Mouse (Mus musculus): ENCODE measurements around the gene Mark1. TPM values are rescaled to one million over a fixed set of nuclear protein-coding genes. Genes with fewer than 3 reads are reported as not detected.

The Mark1 gene
- total and polyA plus RNA-seq, 2 experiments from 2014 or later = 14.3 to 78.2 TPM

DNA sequence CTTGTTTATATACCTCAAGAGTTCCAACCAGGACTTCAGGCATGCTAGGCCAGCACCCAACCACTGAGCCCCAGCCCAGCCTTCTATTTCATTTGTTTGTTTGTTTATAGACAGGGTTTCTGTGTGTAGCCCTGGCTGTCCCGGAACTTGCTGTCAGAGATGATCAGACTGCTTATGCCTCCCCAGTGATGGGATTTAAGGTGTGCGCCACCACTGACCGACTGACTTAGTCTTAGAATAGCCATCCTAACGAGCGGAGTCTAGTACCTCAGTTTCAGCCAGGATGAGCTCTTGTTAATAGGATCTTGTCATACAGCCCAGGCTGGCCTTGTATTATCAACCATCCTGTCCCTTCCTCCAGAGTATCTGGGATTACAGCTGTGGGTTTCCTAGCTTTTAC is 118.2 kb downstream of the Mark1 start:
- TF ChIP-seq CTCF (IDR thresholded peaks at IDR 0.05; ENCODE audit: low read depth) = no peak

DNA sequence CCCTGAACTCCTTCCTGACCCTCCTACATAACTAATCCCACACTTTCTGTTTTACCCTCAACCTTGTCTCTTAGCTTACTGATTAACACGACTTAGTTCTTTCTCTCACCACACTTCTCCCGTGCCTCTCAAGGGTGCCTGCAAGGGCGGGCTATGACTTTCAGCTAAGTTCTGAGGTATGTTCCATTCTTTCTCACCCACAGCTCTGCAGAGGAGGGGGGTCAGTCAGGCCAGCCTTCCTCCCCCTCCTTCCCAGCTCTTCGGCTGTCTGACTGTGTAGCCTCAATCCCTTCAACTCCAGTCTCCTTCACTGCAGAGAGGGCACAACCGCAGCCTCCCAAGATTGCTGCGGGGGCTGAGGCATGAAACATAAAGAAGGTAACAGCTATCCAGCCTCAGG is 120.5 kb downstream of the Mark1 start:
- Histone ChIP-seq H3K27me3 (ENCODE audit: insufficient read depth, low read length) (peaks cover 21% of the 10 kb centered on the region), H3K9me3 (ENCODE audit: low read length) (no peaks in the 10 kb centered on the region), H3K4me3 (ENCODE audit: low read depth, low read length) (no peak overlapping the region), H3K27ac (ENCODE audit: low read depth, low read length) (no peak overlapping the region), H3K4me1 (ENCODE audit: insufficient read depth) (0 out of 2 replicates have a peak, but pooled peaks cover 4% of the 10 kb centered on the region), H3K36me3 (ENCODE audit: insufficient read depth) (no peaks in the 10 kb centered on the region), H3K4me2 (ENCODE audit: low read depth) (no peak overlapping the region), H3K9ac (no peak overlapping the region)
- no peak for TF ChIP-seq CTCF (IDR thresholded peaks at IDR 0.05; ENCODE audit: low read depth)
- no peak for ATAC-seq
- 67% methylated on average over 6 of the region's 6 CpGs for WGBS
- DNase-seq = no peak

More for the DNA sequence above, 118.2 kb downstream of the Mark1 start:
- Histone ChIP-seq H3K4me1 (ENCODE audit: insufficient read depth) (0 out of 2 replicates have a peak, but pooled peaks cover 4% of the 10 kb centered on the region), H3K36me3 (ENCODE audit: insufficient read depth) (no peaks in the 10 kb centered on the region), H3K4me3 (ENCODE audit: low read depth, low read length) (no peak overlapping the region), H3K27me3 (ENCODE audit: insufficient read depth, low read length) (peaks cover 21% of the 10 kb centered on the region), H3K9ac (no peak overlapping the region), H3K27ac (ENCODE audit: low read depth, low read length) (no peak overlapping the region), H3K4me2 (ENCODE audit: low read depth) (no peak overlapping the region), H3K9me3 (ENCODE audit: low read length) (no peaks in the 10 kb centered on the region)
- DNase-seq (no peak), ATAC-seq (no peak)
- 70% methylated on average over 5 of the region's 5 CpGs for WGBS

DNA sequence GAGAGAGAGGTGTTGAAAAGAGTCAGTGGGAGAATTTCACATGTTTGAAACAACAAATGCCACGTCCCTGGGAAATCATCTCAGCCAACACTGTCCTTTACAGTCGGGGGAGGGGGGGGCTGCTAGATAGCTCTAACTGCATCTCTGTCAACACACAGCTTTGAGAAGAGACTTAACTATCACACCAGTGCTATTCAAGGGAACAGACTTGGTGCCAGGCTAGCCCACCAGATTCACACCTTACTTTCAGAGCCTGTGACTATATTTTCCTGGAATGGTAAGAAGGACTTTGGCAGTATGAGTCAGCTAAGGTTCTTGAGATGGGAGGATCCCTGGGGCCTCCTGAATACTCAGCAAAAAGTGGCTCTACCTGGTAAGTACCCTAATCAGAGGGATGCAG is 122.1 kb downstream of the Mark1 start:
- Histone ChIP-seq H3K9ac (no peak overlapping the region), H3K27me3 (ENCODE audit: insufficient read depth, low read length) (peaks cover 9% of the 10 kb centered on the region; the same call in 1 of the 2 replicates), H3K27ac (ENCODE audit: low read depth, low read length) (no peak overlapping the region), H3K4me1 (ENCODE audit: insufficient read depth) (no peaks in the 10 kb centered on the region), H3K4me3 (ENCODE audit: low read depth, low read length) (no peak overlapping the region), H3K9me3 (ENCODE audit: low read length) (no peaks in the 10 kb centered on the region), H3K36me3 (ENCODE audit: insufficient read depth) (no peaks in the 10 kb centered on the region), H3K4me2 (ENCODE audit: low read depth) (no peak overlapping the region)
- no peak for TF ChIP-seq CTCF (IDR thresholded peaks at IDR 0.05; ENCODE audit: low read depth)
- 67% methylated on average over 2 of the region's 2 CpGs for WGBS
- ATAC-seq (no peak), DNase-seq (no peak)

DNA sequence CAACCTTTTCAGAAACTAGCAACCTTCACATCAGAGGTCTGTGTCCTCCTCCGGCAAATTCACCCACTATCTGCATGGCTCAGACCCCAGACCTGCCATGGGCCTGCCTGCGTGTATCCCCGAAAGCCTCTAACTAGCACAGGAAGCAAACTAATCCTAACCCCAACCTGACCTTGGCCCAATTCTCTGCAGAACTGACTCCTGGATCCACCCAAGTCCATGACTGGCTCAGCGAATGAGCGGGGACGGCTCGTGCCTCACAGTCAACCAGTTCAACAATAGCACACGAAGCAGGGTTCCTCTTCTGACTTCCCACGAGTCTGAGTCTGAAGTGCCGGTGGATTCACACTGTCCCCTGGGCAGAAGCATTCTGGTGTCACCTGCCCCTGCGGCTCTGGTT is 125.5 kb downstream of the Mark1 start:
- H3K4me3 ChIP-seq (ENCODE audit: low read depth, low read length) = no peak overlapping the region
- no peaks in the 10 kb centered on the region for H3K36me3 ChIP-seq (ENCODE audit: insufficient read depth)
- H3K27ac ChIP-seq (ENCODE audit: low read depth, low read length) = no peak overlapping the region
- no peak for TF ChIP-seq CTCF (IDR thresholded peaks at IDR 0.05; ENCODE audit: low read depth)
- no peak overlapping the region for H3K9ac ChIP-seq
- no peak for ATAC-seq
- no peaks in the 10 kb centered on the region for H3K9me3 ChIP-seq (ENCODE audit: low read length)
- no peaks in the 10 kb centered on the region for H3K4me1 ChIP-seq (ENCODE audit: insufficient read depth)
- H3K27me3 ChIP-seq (ENCODE audit: insufficient read depth, low read length) = no peaks in the 10 kb centered on the region
- H3K4me2 ChIP-seq (ENCODE audit: low read depth) = no peak overlapping the region
- no peak for DNase-seq
- 82% methylated on average over 11 of the region's 11 CpGs for WGBS

DNA sequence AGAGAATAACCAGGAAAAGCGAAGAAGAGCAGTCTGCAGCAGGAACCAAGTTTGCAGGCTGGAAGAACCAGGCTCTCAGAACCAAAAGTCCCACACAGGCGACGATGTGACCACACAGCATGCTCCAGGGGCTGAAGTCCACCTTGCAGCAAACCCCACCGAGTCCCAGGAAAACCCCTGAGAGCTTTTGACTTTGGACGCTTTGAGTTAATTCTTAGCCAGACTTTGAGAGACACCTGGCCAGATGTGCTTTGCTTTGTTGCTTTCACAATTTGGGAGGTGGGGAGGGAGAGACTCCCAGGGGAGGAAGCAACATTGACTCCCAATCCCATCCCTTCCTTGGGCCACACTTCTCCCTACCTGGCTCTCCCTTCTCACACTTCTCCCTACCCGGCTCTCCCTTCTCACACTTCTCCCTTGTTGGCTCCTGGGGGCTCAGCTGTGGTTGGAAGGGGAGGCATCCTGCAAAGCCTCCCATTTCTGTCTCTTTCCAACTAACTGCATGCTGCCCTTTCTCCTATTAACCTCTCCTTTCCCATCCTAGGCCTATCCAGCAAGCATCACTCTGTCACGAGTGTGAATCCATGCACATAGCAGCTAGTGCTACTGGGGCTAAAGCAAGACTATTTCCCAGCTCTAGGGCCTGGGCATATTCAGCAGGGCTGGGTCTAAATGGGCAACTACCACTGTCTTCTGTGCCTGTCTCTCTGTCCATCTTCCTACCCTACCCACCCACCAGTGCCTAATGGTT is 127.1 kb downstream of the Mark1 start:
- WGBS = 89% methylated on average over 7 of the region's 7 CpGs
- no peak overlapping the region for H3K9ac ChIP-seq
- DNase-seq (no peak), ATAC-seq (no peak)
- no peaks in the 10 kb centered on the region for H3K9me3 ChIP-seq (ENCODE audit: low read length)
- no peak for TF ChIP-seq CTCF (IDR thresholded peaks at IDR 0.05; ENCODE audit: low read depth)
- H3K27ac ChIP-seq (ENCODE audit: low read depth, low read length) = no peak overlapping the region
- no peak overlapping the region for H3K4me3 ChIP-seq (ENCODE audit: low read depth, low read length)
- no peaks in the 10 kb centered on the region for H3K4me1 ChIP-seq (ENCODE audit: insufficient read depth)
- no peaks in the 10 kb centered on the region for H3K36me3 ChIP-seq (ENCODE audit: insufficient read depth)
- H3K4me2 ChIP-seq (ENCODE audit: low read depth) = no peak overlapping the region
- no peaks in the 10 kb centered on the region for H3K27me3 ChIP-seq (ENCODE audit: insufficient read depth, low read length)

DNA sequence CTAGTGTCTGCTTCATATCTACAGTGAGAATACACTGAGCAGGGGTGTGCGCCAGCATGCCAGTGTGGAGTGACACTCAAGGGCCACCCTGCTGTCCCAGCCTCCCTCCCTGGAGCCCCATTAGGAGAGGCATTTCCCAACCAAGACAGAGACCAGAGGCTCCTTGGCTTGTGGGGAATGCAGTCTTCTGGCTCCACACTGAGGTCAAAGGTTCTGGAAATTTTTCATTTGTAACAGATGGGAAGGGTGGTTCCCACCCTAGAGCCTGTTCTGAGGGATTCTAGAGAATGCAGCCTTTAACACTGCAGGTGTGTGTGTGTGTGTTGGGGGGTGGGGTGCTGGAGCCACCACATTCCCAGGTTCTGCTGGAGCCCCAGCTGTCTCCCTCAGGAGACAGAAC is 127.9 kb downstream of the Mark1 start:
- DNase-seq = no peak
- 89% methylated on average over 1 of the region's 1 CpGs for WGBS
- Histone ChIP-seq H3K27me3 (ENCODE audit: insufficient read depth, low read length) (no peaks in the 10 kb centered on the region), H3K9ac (no peak overlapping the region), H3K4me3 (ENCODE audit: low read depth, low read length) (no peak overlapping the region), H3K27ac (ENCODE audit: low read depth, low read length) (no peak overlapping the region), H3K4me1 (ENCODE audit: insufficient read depth) (no peaks in the 10 kb centered on the region), H3K9me3 (ENCODE audit: low read length) (no peaks in the 10 kb centered on the region), H3K36me3 (ENCODE audit: insufficient read depth) (no peaks in the 10 kb centered on the region), H3K4me2 (ENCODE audit: low read depth) (no peak overlapping the region)
- TF ChIP-seq CTCF (IDR thresholded peaks at IDR 0.05; ENCODE audit: low read depth) = no peak
- no peak for ATAC-seq

DNA sequence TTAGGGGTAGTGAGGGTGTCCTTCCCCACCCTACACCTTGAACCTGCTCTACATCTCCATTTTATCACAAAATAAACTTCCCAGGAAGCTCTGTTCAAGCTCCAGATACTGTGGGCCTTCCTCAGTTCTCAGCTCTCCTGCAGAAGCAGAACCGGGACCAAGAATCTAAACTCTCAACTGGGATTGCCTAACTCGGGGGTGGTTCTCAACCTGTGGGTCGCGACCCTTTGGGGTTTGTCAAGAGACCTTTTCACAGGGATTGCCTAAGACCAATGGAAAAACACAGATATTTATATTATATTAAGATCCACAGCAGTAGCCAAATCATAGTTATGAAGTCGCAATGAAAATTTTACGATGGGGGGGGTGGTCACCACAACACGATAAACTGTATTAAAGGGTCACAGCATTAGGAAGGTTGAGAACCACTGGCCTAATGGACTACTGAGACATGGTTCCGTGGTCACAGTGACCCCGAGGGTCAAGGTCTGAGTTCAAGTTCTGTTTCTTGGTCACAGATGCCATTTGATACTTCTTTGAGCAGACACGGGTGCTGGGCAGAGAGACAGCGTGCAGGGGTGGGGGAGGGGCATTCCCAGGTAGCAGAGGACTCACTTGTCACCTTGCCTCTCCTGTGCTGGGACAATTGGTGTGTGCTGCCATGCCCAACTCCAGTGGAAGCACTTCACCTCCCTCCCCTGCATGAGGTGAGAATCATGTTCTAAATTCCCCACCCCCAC is 128.6 kb downstream of the Mark1 start:
- DNase-seq (no peak), ATAC-seq (no peak)
- H3K4me2 ChIP-seq (ENCODE audit: low read depth) = no peak overlapping the region
- no peak overlapping the region for H3K27ac ChIP-seq (ENCODE audit: low read depth, low read length)
- no peaks in the 10 kb centered on the region for H3K9me3 ChIP-seq (ENCODE audit: low read length)
- no peak for TF ChIP-seq CTCF (IDR thresholded peaks at IDR 0.05; ENCODE audit: low read depth)
- no peak overlapping the region for H3K4me3 ChIP-seq (ENCODE audit: low read depth, low read length)
- H3K36me3 ChIP-seq (ENCODE audit: insufficient read depth) = no peaks in the 10 kb centered on the region
- H3K27me3 ChIP-seq (ENCODE audit: insufficient read depth, low read length) = no peaks in the 10 kb centered on the region
- H3K9ac ChIP-seq = no peak overlapping the region
- H3K4me1 ChIP-seq (ENCODE audit: insufficient read depth) = no peaks in the 10 kb centered on the region
- WGBS = 86% methylated on average over 11 of the region's 11 CpGs
